Mouse (Mus musculus) cerebellum, adult 2 months (tissue): Measurements from ENCODE around the gene Eif2b1. TPM values are rescaled to one million over a fixed set of nuclear protein-coding genes. Genes with fewer than 3 reads are reported as not detected.

Experiments used
- DNase-seq, 2 experiments: peaks; one replicate each; pipeline ENCODE4 v3.0.0; 2021
- H3K27ac ChIP-seq: fragments of 200-500 bp; 2 replicates; pipeline ENCODE4 v1.5.1; 2012; ENCODE audit warnings: low read length, control low read depth, inconsistent platforms; ENCODE audit not compliant: insufficient read depth
- H3K27me3 ChIP-seq: fragments of 200-500 bp; 2 replicates; pipeline ENCODE4 v1.6.1; 2012; ENCODE audit warnings: inconsistent platforms, mild to moderate bottlenecking, low read length, moderate library complexity; ENCODE audit not compliant: control insufficient read depth, insufficient read depth
- H3K4me1 ChIP-seq: fragments of 200-500 bp; 2 replicates; pipeline ENCODE4 v1.6.1; 2011; ENCODE audit warnings: low read length; ENCODE audit not compliant: control insufficient read depth, insufficient read depth
- H3K4me3 ChIP-seq: fragments of 200-500 bp; replicated peaks from 2 replicates; pipeline ENCODE3; 2011; ENCODE audit warnings: mild to moderate bottlenecking, low read depth, low read length, control low read depth; ENCODE audit not compliant: insufficient read depth
- CTCF ChIP-seq: fragments of 200-500 bp; IDR thresholded peaks from 2 replicates; pipeline ENCODE4 v1.5.1; 2011; ENCODE audit warnings: low read depth, mild to moderate bottlenecking, control low read depth, low read length, moderate library complexity, borderline replicate concordance; ENCODE audit not compliant: insufficient read depth
- POLR2A ChIP-seq: fragments of 200-500 bp; IDR thresholded peaks from 2 replicates; pipeline ENCODE4 v1.6.1; 2011; ENCODE audit warnings: low read length, control low read depth, borderline replicate concordance; ENCODE audit not compliant: insufficient read depth
- WGBS: fragments of 180-500 bp; shearing (Covaris S2); methylation state at CpG from one replicate; pipeline ENCODE4 v1.1.7; 2018; 5-methylcytosine and 5-hydroxymethylcytosine counted together
- polyA plus RNA-seq: library from polyadenylated mRNA; depleted of rRNA; stranded (reverse); fragments of >200 nt; gene quantifications from 2 replicates; pipeline ENCODE4 v1.2.3, GENCODE M21; 2012; rRNA removed

The Eif2b1 gene
- polyA plus RNA-seq, 1 experiment = 36.7 TPM

DNA sequence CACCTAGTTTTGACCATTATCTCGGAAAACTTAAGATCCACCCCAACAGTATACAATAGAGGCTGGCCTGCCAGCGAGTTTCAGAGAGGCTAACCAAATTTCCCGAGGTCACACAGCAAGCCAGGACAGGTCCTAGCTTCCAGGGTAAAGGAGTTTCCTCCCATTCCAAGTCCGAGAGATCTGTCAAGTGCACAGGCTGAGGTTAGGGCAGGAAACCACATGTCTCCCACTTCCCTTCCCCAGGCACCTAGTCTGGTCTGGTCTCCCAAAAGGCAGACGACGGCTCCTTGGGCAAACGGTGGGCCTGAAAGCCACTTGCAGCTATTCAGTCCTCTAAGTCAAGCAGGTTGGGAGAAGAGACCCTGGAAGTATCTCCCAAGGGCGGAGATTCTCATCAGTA, 49.2 kb downstream of the Eif2b1 start:
- DNase-seq = no peak
- no peaks in the 10 kb centered on the region for H3K27me3 ChIP-seq
- no peak overlapping the region for H3K4me3 ChIP-seq
- WGBS = 65% methylated on average over 8 of the region's 8 CpGs
- TF ChIP-seq POLR2A = no peak
- TF ChIP-seq CTCF = no peak
- no peaks in the 10 kb centered on the region for H3K4me1 ChIP-seq
- H3K27ac ChIP-seq = no peak overlapping the region

DNA sequence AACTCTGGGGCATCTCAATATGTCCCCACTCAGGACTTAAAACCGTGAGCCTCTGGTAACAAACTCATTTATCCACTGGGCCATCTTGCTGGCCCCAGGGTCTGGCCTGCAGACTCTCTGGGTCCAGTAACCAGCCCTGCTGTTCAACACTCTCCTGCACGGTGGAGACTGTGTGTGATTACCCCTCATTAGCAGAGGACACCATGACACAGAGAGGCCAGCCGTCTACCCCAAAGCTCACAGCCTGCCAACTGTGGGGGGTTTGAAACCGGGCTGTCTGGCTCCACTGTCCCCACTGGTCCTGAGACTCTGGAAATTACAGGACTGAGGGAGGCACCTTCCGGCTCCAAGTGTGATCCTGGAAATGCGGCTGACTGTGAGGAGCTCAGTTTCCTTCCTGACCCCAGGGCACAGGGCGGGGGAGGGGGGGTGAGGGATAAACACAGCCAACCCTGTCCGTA, 49.7 kb downstream of the Eif2b1 start:
- Histone ChIP-seq H3K27me3 (no peaks in the 10 kb centered on the region), H3K4me3 (no peak overlapping the region), H3K27ac (no peak overlapping the region), H3K4me1 (no peaks in the 10 kb centered on the region)
- WGBS = 45% methylated on average over 8 of the region's 8 CpGs
- TF ChIP-seq POLR2A = no peak
- no peak for DNase-seq

DNA sequence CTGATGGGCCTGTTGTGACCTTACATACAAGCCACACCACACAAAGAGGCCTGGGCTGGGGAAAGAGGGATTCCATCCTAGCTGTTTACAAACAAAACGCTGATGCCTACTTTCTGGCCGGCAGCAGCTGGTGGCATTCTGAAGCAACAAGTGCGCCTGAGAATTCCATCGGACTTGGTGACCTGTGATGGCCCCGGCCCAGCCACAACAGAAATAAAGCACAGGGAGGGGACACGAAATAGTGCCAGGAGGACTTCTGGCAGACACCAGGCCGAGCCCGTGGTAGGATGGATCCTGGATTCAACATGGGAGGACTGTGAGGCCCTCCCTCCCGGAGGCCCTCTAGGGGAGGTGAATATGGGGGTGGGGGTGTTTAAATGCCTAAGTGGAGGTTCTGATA, 50.1 kb downstream of the Eif2b1 start:
- no peak for TF ChIP-seq CTCF
- no peak for TF ChIP-seq POLR2A
- H3K27me3 ChIP-seq = no peaks in the 10 kb centered on the region
- 33% methylated on average over 9 of the region's 9 CpGs for WGBS
- no peak overlapping the region for H3K4me3 ChIP-seq
- H3K27ac ChIP-seq = no peak overlapping the region
- DNase-seq = no peak
- H3K4me1 ChIP-seq = no peaks in the 10 kb centered on the region

DNA sequence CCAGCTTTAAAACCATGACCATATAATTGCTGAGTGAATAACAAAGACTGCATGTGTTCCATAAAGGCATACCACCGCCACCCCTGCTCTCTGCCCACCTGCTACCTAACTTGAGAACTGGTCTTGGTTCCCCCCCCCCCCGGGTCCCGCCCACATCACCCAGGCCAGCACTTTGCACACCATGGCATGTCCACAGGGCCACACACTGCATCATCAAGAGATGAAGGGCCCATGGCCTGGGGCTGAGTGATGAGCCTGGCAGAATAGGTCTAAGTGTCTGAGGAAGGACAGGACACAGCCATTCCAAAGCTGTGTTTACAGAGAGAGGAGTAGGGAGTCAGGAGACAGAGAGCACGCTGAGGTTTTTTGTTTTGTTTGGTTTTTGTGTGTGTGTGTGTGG, 50.6 kb downstream of the Eif2b1 start:
- TF ChIP-seq CTCF (no peak), POLR2A (no peak)
- Histone ChIP-seq H3K4me1 (no peaks in the 10 kb centered on the region), H3K4me3 (no peak overlapping the region), H3K27me3 (no peaks in the 10 kb centered on the region), H3K27ac (no peak overlapping the region)
- DNase-seq = no peak
- WGBS = 72% methylated on average over 4 of the region's 4 CpGs

DNA sequence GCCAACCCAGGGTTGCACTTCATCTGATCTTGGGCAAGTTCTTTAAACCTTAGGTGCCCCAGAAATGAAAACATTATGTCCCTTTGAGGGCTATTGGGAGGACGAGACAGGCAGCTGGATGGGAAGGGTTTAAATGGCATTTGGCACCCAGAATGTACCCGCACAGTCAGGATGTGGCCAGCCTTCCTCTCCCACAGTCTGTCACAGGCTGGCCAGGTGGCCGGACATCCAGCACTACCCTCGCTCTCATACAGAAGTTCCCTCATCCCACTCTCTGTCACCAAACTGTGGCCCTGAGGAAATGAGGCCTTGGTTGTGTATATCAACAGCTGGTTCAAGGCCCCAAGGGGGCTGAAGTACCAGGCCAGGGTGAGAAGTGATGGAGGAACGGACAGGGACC, 54.0 kb downstream of the Eif2b1 start:
- WGBS = 82% methylated on average over 5 of the region's 5 CpGs
- DNase-seq = no peak
- no peaks in the 10 kb centered on the region for H3K4me1 ChIP-seq
- H3K27me3 ChIP-seq = no peaks in the 10 kb centered on the region
- no peak overlapping the region for H3K4me3 ChIP-seq
- TF ChIP-seq POLR2A (no peak), CTCF (no peak)
- no peak overlapping the region for H3K27ac ChIP-seq

DNA sequence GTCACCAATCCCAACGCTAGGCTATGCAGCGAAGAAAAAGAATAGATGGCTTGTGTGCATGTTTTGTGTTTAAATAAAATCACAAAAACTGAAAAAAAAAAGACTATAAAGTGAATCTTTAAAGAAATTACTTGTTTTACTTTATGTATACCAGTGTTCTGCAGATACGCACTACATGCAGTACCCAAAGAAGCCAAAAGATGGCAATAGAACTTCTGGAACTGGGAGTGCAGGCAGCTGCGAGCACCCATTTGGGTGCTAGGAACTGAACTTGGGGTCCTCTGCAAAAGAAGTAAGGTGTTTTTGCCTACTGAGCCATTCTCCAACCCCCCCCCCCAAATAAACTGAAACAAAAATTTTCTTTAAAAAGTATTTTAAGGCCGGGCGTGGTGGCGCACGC, 55.9 kb downstream of the Eif2b1 start:
- DNase-seq = no peak
- no peak for TF ChIP-seq POLR2A
- TF ChIP-seq CTCF = no peak
- 96% methylated on average over 8 of the region's 8 CpGs for WGBS
- Histone ChIP-seq H3K27me3 (no peaks in the 10 kb centered on the region), H3K27ac (no peak overlapping the region), H3K4me3 (no peak overlapping the region), H3K4me1 (peaks cover 3% of the 10 kb centered on the region; the same call in 1 of the 2 replicates)

DNA sequence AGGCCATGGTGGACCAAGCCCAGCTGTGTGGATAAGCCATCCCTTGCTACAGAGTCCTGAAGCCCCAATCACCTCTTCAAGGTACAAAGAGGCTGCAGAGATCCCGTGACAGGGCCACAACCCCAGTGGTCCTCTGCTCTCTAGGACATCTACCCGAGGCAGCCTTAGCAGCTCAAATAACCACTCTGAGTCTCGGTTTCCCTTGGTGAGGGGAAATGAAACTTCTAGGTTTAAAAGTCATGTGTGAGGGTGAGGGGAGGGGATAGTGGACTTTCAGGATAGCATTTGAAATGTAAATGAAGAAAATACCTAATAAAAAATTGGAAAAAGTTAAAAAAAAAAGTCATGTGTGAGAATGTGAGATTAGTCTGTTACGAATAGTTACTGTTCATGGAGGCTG, 57.3 kb downstream of the Eif2b1 start:
- Histone ChIP-seq H3K27me3 (no peaks in the 10 kb centered on the region), H3K27ac (no peak overlapping the region), H3K4me1 (peaks cover 3% of the 10 kb centered on the region; the same call in 1 of the 2 replicates), H3K4me3 (no peak overlapping the region)
- WGBS = 93% methylated on average over 4 of the region's 4 CpGs
- TF ChIP-seq CTCF (no peak), POLR2A (no peak)
- DNase-seq = no peak

Other genes starting within 250 kb of the Eif2b1 start
- 267 and 279 TPM in 2 replicates for gene Cdk2ap1, start 216.0 kb downstream of the Eif2b1 start, polyA plus RNA-seq
- gene Sbno1, start 153.1 kb downstream of the Eif2b1 start, polyA plus RNA-seq = 48.3 and 50.3 TPM in 2 replicates
- 59.1 and 61.6 TPM in 2 replicates for gene Kmt5a, start 139.2 kb downstream of the Eif2b1 start, polyA plus RNA-seq
- gene Rilpl2, start 100.8 kb downstream of the Eif2b1 start, polyA plus RNA-seq = 18.1 and 18.4 TPM in 2 replicates
- gene Snrnp35, start 96.0 kb downstream of the Eif2b1 start, polyA plus RNA-seq = 12.3 and 13.1 TPM in 2 replicates
- 20.2 and 22.7 TPM in 2 replicates for gene Rilpl1, start 47.7 kb downstream of the Eif2b1 start, polyA plus RNA-seq
- gene Tmed2, start 38.4 kb downstream of the Eif2b1 start, polyA plus RNA-seq = 120 and 124 TPM in 2 replicates
- gene Ddx55, start 26.3 kb downstream of the Eif2b1 start, polyA plus RNA-seq = 37.9 and 41.6 TPM in 2 replicates
- gene Gtf2h3, start within 50 bp of the Eif2b1 start, polyA plus RNA-seq = 46.0 and 46.1 TPM in 2 replicates
- gene Atp6v0a2, start 49.4 kb upstream of the Eif2b1 start, polyA plus RNA-seq = 46.0 and 46.9 TPM in 2 replicates
- gene Dnah10, start 146.0 kb upstream of the Eif2b1 start, polyA plus RNA-seq = 0.33 and 0.49 TPM in 2 replicates